Mouse (Mus musculus): ENCODE results near the gene Pfdn2.
"Not testable (repeated sequence)": the region's sequence is repeated elsewhere in the genome, so short reads cannot be mapped to it uniquely, and the experiment has no call there.

The Pfdn2 gene

GRCm38 (mm10) chr1:171345225-171346094, at the start of gene Pfdn2, which contains the start of gene Nit1:
Pfdn2 (plus strand) TSS chr1:171345670.
Nit1 (minus strand) TSS chr1:171345646.
- peak; percentile 78 to 90 for DNase-seq (ENCODE audit: low spot score in 2 of 2)

- no peak for DNase-seq (ENCODE audit: low spot score in 2 of 2)
Measured at GRCm38 (mm10) chr1:171298226-171298625, 47.2 kb upstream of the Pfdn2 start.

DNA sequence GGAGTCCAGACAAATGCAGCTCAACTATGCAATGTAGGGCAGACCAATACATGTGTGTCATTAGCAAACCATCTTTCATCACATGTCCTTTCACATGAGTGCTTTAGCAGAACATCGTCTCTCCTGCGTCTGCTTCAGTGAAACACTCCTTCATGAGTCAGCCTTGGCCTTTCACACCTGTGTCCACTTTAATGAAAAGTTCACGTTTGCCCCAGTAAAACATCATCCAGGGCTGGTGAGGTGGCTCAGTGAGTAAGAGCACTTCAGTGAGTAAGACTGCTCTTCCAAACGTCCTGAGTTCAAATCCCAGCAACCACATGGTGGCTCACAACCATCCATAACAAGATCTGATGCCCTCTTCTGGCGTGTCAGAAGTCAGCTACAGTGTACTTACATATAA, 39.3 kb upstream of the Pfdn2 start:
- DNase-seq (ENCODE audit: low spot score in 2 of 2): not testable (repeated sequence)

DNA sequence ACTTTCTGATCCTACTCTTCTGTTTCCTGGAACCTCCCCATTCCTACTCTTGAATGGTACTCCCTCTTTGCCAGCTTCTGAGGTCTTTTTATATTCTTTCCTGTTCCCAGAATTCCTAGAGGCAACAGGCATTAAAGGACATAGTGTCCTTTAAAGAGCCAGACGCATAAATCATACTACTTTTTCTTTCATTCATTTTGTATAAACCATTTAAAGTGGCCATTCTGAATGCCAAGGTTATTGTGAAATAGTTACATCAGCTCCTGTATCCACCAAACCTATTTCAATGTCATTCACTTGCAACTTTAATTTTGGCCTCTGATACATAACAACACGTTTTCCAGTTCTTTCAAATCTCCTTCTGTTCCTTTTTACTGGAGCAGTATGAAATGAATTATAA, 36.1 kb upstream of the Pfdn2 start:
- no peak for DNase-seq (ENCODE audit: low spot score in 2 of 2)

DNA sequence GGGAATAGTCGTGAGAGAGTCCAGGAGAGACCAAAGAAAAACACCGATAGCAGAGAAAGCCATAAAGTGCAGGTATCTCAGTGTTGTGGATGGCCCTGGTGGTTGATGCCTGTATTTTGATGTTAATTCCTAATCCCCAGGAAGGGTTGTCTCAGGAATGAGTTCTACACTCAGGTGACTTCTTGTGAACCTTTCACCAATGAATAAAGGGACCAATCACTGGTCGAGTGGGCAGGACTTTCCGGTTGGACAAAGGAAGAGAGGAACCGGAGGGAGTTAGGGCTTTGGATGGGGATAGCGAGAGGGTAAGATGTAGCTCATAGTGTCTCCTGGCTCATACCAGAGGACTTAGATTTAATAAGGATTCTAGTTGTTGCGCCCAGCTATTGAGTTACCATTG, 25.7 kb upstream of the Pfdn2 start:
- DNase-seq (ENCODE audit: low spot score in 2 of 2): no peak

GRCm38 (mm10) chr1:171320151-171320550, 25.3 kb upstream of the Pfdn2 start:
- DNase-seq (ENCODE audit: low spot score in 2 of 2): no peak

- DNase-seq (ENCODE audit: low spot score in 2 of 2): no peak
Measured at GRCm38 (mm10) chr1:171321415-171321814, 24.1 kb upstream of the Pfdn2 start.

GRCm38 (mm10) chr1:171322012-171322411, 23.5 kb upstream of the Pfdn2 start:
- DNase-seq (ENCODE audit: low spot score in 2 of 2): no peak

DNA sequence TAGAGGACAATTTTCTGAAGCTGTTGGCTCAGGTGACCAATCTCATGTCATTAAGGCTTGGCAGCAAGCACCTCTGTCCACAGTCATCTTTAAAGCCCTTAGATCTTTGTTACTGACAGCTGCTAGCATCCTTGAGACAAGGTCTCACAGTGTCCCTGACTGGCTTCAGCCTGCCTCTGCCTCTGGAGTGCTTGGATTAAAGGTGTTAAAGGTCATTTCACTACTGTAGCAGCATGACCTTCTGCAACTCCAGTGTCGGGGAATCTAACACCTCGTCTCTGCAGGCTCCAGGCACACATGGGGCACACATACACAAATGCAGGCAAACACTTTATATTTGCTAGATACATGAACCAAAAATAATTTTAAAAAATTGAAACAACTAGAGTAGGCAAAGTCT, 19.9 kb upstream of the Pfdn2 start:
- no peak for DNase-seq (ENCODE audit: low spot score in 2 of 2)

DNA sequence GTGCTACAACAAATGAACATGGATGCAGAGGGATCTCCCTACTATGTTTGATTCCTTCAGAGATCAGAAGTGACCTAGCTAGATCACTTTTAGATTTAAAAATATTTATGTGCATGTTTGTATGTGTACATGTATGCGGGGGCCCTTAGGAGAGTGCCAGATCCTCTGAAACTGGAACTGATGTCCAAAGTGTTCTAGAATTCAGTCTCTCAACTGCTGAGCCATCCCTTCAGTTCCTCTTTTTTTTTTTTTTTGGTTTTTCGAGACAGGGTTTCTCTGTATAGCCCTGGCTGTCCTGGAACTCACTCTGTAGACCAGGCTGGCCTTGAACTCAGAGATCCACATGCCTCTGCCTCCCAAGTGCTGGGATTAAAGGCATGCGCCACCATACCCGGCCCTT, 18.9 kb upstream of the Pfdn2 start:
- not testable (repeated sequence) for DNase-seq (ENCODE audit: low spot score in 2 of 2)

DNA sequence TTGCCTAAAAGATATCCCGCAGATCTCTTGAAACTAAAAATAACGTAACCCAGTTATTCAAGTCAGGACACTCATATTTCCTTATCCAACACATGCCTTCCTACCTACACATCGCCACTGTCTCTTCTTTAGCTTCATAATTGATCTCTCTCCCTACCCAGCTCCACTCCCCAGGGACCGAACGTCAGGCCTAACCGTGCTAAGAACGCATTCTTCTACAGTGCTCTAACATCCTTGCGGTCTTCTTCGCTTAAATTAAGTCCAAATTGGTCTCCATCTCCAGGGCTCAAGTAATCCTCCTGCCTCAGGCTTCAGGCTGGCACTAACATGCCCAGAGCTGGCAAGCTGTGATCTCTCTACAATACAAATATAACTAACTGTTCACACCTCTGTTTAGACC, 17.2 kb upstream of the Pfdn2 start:
- peak in 1 of 2 experiments; percentile 10 for DNase-seq (ENCODE audit: low spot score in 2 of 2)

DNA sequence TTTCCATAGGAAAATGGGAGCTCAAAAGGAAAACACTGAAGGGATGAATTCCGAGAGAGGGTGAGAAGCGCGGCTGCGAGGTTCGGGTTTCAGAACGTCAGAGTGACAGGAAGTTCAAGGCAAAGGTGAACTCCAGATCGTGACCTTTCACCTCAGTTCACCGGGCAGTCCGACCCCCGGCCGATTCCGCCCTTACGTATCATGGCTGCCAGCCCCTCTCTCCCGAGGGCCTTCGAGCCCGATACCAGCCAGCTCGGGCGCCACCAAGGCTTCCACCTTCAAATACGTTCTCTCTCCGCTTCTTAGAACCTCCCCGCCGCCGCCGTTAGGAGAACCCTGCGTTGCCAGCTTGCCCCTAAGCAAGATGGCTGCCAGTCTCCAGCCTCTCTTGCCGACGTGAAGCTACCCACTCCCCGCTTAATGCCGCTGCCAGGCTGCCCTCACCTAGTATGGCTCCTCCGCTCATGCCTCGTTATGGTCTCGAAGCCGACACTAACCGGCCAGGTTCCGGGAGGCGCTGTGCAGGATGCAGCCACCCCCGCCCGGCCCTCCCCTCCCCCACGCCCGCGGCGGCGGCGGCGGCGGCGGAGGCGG, 16.5 kb upstream of the Pfdn2 start, which contains the start of gene Dedd:
Dedd (plus strand) TSS at position 307 of the 594 bp plus-strand sequence.
- DNase-seq (ENCODE audit: low spot score in 2 of 2): peak; percentile 71 to 87

DNA sequence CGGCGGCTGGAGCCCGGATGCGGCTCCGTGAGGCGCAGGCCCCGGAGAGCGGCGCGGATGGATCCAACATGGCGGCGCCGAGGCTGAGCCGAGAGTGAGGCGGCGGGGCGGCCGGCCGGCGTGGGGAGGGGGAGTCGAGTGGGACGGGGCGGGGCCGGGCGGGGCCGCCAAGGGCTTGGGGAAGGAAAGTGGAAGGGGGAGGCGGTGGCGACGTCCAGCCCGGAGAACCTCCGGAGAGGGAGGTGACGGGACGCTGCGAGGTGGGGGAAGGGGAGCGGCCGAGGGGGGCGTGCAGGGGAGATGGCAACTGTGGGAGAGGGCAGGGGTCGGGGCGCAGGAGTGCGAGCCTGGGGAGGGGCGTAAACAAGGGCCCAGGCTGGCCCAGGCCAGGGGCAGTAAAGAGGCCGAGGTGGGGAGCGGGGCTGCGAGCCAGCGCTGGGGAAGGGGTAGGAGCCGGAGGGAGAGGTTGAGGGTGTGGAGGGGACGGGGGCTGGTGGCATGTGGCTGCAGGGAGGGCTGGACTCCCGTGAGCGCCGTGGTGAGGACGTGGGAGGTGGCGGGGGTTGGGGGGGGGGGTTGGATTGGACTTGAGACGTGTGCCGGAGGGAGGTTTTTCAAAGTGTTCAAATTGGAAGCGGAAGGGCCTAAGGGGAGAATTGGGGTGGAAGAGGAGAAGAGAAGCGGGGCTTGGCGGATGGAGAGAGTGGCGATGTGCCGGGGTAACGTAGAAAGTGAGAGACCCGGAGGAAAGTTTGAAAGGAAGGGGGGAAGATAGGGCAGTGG, 15.8 kb upstream of the Pfdn2 start:
- DNase-seq (ENCODE audit: low spot score in 2 of 2): peak; percentile 58 to 84

GRCm38 (mm10) chr1:171330216-171330560, 15.3 kb upstream of the Pfdn2 start:
- no peak for DNase-seq (ENCODE audit: low spot score in 2 of 2)

GRCm38 (mm10) chr1:171342262-171343207, 2.9 kb upstream of the Pfdn2 start:
- DNase-seq (ENCODE audit: low spot score in 2 of 2): no peak

DNA sequence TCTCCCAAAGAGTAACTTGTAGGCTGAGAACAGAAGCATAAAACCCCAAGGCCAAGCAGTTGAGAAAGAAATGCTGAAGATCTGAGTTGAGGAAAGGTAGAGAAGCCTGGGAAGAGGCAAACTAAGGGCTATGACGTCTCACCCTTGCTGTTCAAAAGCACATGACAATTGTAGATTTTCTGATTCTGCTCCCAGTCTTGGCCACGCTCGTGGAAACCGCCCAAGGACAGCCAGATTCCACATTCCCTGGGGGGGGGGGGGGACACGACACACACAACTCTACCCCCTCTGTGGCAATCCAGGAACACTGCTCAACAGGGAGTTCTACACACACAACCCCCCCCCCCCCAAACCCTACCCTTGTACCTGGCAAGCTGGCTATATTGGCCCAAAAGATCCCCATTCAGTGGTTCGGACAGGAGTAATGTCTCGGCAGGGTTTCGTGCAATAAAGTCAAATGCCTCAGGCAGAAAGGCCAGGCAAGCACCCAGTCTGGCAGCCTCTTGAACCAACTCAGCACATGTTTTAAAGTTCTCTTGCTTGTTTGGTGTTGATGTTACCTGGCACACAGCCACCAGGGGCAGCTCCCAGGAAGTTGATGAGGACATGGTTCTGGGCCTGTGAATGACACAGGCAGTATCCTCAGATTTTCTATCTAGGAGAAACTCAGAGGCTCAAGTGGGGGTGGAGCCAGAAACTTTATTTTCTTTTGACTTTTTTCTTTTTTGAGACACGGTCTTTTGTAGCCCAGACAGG, 1.4 kb upstream of the Pfdn2 start:
- peak in 1 of 2 experiments; percentile 6 for DNase-seq (ENCODE audit: low spot score in 2 of 2)

DNA sequence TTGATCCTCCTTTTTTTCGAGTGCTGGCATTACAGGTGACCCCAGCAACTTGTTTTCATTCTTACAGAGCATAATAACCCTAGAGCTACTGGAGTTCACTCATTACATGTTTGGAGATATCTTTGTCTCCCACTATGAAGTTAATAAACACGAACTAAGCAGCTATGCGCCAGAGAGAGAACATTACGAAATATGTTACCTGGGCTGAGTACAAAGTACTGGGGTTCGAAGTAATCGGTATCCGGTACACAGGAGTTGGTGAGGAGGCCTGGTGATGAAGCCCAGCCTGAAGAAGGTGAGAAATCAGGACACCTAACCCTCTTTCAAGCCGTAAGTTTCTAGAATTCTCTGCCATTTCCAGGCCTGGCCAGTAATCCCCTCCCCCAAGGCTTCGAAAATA, 755 bp upstream of the Pfdn2 start:
- DNase-seq (ENCODE audit: low spot score in 2 of 2): no peak

- no peak for DNase-seq (ENCODE audit: low spot score in 2 of 2)
Measured at GRCm38 (mm10) chr1:171346095-171346450, 603 bp downstream of the Pfdn2 start.

GRCm38 (mm10) chr1:171348665-171349064, 3.2 kb downstream of the Pfdn2 start:
- DNase-seq (ENCODE audit: low spot score in 2 of 2): no peak

- DNase-seq (ENCODE audit: low spot score in 2 of 2): no peak
Measured at GRCm38 (mm10) chr1:171349210-171349609, 3.7 kb downstream of the Pfdn2 start.

Data from cerebellum, postnatal 4 days (tissue).